Mouse (Mus musculus) myocyte (in vitro differentiated cells): ENCODE results near the gene Tppp. TPM values are rescaled to one million over a fixed set of nuclear protein-coding genes. Genes with fewer than 3 reads are reported as not detected.
"Not testable (repeated sequence)": the region's sequence is repeated elsewhere in the genome, so short reads cannot be mapped to it uniquely, and the experiment has no call there.

Source experiments
- H3K27me3 ChIP-seq: one replicate; pipeline ENCODE4 v1.6.1; 2011; ENCODE audit not compliant: control insufficient read depth, insufficient read depth, insufficient read length
- H3K36me3 ChIP-seq: one replicate; pipeline ENCODE4 v1.6.1; 2011; ENCODE audit not compliant: control insufficient read depth, insufficient read depth
- H3K4me2 ChIP-seq: one replicate; pipeline ENCODE4 v1.6.1; 2011; ENCODE audit warnings: low read depth, control low read depth
- H3K4me3 ChIP-seq: one replicate; pipeline ENCODE4 v1.5.1; 2011; ENCODE audit warnings: mild to moderate bottlenecking, control low read depth, moderate library complexity
- H3K79me2 ChIP-seq: one replicate; pipeline ENCODE4 v1.6.1; 2011; ENCODE audit not compliant: control insufficient read depth, insufficient read depth
- H3ac ChIP-seq: one replicate; pipeline ENCODE4 v1.6.1; 2011; ENCODE audit not compliant: control insufficient read depth, insufficient read length
- CEBPB ChIP-seq: IDR thresholded peaks from 2 replicates; pipeline ENCODE4 v1.6.1; 2011; ENCODE audit warnings: mild to moderate bottlenecking, moderate library complexity; ENCODE audit not compliant: poor library complexity, insufficient read depth, severe bottlenecking
- E2F4 ChIP-seq: IDR thresholded peaks from one replicate; pipeline ENCODE4 v1.6.1; 2011; ENCODE audit warnings: mild to moderate bottlenecking, control low read depth, moderate library complexity; ENCODE audit not compliant: insufficient read depth
- MAX ChIP-seq: IDR thresholded peaks from one replicate; pipeline ENCODE4 v1.6.1; 2011; ENCODE audit warnings: low read depth, mild to moderate bottlenecking, control low read depth
- MYOD1 ChIP-seq, 3 experiments: IDR thresholded peaks; one replicate each; pipeline ENCODE4 v1.6.1; 2011; ENCODE audit warnings: control low read depth in 2 of 3, low read depth in 2 of 3, mild to moderate bottlenecking in 2 of 3, moderate library complexity in 1 of 3; ENCODE audit not compliant: insufficient read length in 2 of 3, control insufficient read depth in 1 of 3
- MYOG ChIP-seq, 3 experiments: IDR thresholded peaks; one replicate each; pipeline ENCODE4 v1.6.1; 2011; ENCODE audit warnings: control low read depth in 2 of 3, low read depth in 2 of 3, mild to moderate bottlenecking in 2 of 3; ENCODE audit not compliant: insufficient read length in 2 of 3, control insufficient read depth in 1 of 3, insufficient read depth in 1 of 3
- POLR2A ChIP-seq: IDR thresholded peaks from one replicate; pipeline ENCODE4 v1.6.1; 2011; ENCODE audit warnings: low read depth, mild to moderate bottlenecking, control low read depth, moderate library complexity; ENCODE audit not compliant: insufficient read length
- POLR2AphosphoS2 ChIP-seq: IDR thresholded peaks from one replicate; pipeline ENCODE4 v1.6.1; 2011; ENCODE audit warnings: low read depth, control low read depth; ENCODE audit not compliant: insufficient read length
- REST ChIP-seq: IDR thresholded peaks from one replicate; pipeline ENCODE4 v1.6.1; 2011; ENCODE audit warnings: mild to moderate bottlenecking, control low read depth, moderate library complexity; ENCODE audit not compliant: insufficient read depth, insufficient read length
- SRF ChIP-seq: IDR thresholded peaks from one replicate; pipeline ENCODE4 v1.6.1; 2011; ENCODE audit warnings: low read depth; ENCODE audit not compliant: control insufficient read depth, insufficient read length
- TCF12 ChIP-seq: IDR thresholded peaks from one replicate; pipeline ENCODE4 v1.6.1; 2011; ENCODE audit warnings: mild to moderate bottlenecking, control low read depth; ENCODE audit not compliant: poor library complexity, insufficient read depth, severe bottlenecking
- TCF3 ChIP-seq: IDR thresholded peaks from one replicate; pipeline ENCODE4 v1.6.1; 2011; ENCODE audit warnings: low read depth, control low read depth; ENCODE audit not compliant: insufficient read length
- USF1 ChIP-seq: IDR thresholded peaks from one replicate; pipeline ENCODE4 v1.6.1; 2011; ENCODE audit warnings: low read depth, mild to moderate bottlenecking, control low read depth, moderate library complexity
- polyA plus RNA-seq: library from polyadenylated mRNA; unstranded; fragments of >200 nt; fragmentation: generic; extraction: Trizol; gene quantifications from one replicate; pipeline ENCODE4 v1.2.1, GENCODE M21; 2012; ENCODE audit warnings: missing spikeins

Tppp gene
- polyA plus RNA-seq, 1 experiment: not detected

GRCm38 (mm10) chr13:74061613-74062377 is 52.6 kb downstream of the Tppp start, which contains the start of gene Cep72:
TSS of gene Cep72 (minus strand) at chr13:74062299.
- Histone ChIP-seq H3K27me3 (no peaks in the 10 kb centered on the region), H3ac (no peak within 1 kb of the TSS), H3K79me2 (no peaks in the 10 kb centered on the region), H3K36me3 (no peaks in the 10 kb centered on the region), H3K4me3 (peak within 1 kb of the TSS; percentile 26), H3K4me2 (peak within 1 kb of the TSS; percentile 77)
- TF ChIP-seq POLR2A (peak; percentile 25), REST (no peak), USF1 (no peak), E2F4 (peak; percentile 87), POLR2AphosphoS2 (no peak), MYOG (IDR thresholded peaks at IDR 0.05; ENCODE audit: control insufficient read depth in 1 of 3, insufficient read depth in 1 of 3, insufficient read length in 2 of 3, low read depth in 2 of 3) (no peak), TCF3 (no peak), SRF (peak; percentile 7), MAX (no peak), TCF12 (no peak)

- peak overlapping the region; percentile 77 for H3K4me2 ChIP-seq
- no peaks in the 10 kb centered on the region for H3K27me3 ChIP-seq
- no peak for TF ChIP-seq POLR2AphosphoS2
- TF ChIP-seq MYOD1 (IDR thresholded peaks at IDR 0.05; ENCODE audit: control insufficient read depth in 1 of 3, insufficient read length in 2 of 3, low read depth in 2 of 3): peak in 2 of 3 experiments; percentile 86
- peak; percentile 16 to 91 (median 51) for TF ChIP-seq MYOG (IDR thresholded peaks at IDR 0.05; ENCODE audit: control insufficient read depth in 1 of 3, insufficient read depth in 1 of 3, insufficient read length in 2 of 3, low read depth in 2 of 3)
- TF ChIP-seq POLR2A: no peak
- no peak for TF ChIP-seq TCF12
- H3K79me2 ChIP-seq: no peaks in the 10 kb centered on the region
- no peak overlapping the region for H3ac ChIP-seq
- H3K36me3 ChIP-seq: no peaks in the 10 kb centered on the region
- peak overlapping the region; percentile 26 for H3K4me3 ChIP-seq
Measured at GRCm38 (mm10) chr13:74062378-74063128, 53.3 kb downstream of the Tppp start.

GRCm38 (mm10) chr13:74063340-74064050 is 54.3 kb downstream of the Tppp start:
- TF ChIP-seq TCF12 (no peak), REST (no peak), SRF (no peak), E2F4 (no peak), MYOG (IDR thresholded peaks at IDR 0.05; ENCODE audit: control insufficient read depth in 1 of 3, insufficient read depth in 1 of 3, insufficient read length in 2 of 3, low read depth in 2 of 3) (no peak), CEBPB (no peak), POLR2AphosphoS2 (no peak), TCF3 (no peak), POLR2A (no peak), MYOD1 (IDR thresholded peaks at IDR 0.05; ENCODE audit: control insufficient read depth in 1 of 3, insufficient read length in 2 of 3, low read depth in 2 of 3) (no peak)

GRCm38 (mm10) chr13:74066576-74066975 is 57.4 kb downstream of the Tppp start:
- no peak for TF ChIP-seq SRF
- no peak overlapping the region for H3K4me2 ChIP-seq
- H3K4me3 ChIP-seq: no peak overlapping the region
- no peaks in the 10 kb centered on the region for H3K79me2 ChIP-seq
- no peaks in the 10 kb centered on the region for H3K27me3 ChIP-seq
- H3ac ChIP-seq: no peak overlapping the region
- H3K36me3 ChIP-seq: no peaks in the 10 kb centered on the region

More at GRCm38 (mm10) chr13:74063340-74064050, 54.3 kb downstream of the Tppp start:
- Histone ChIP-seq H3ac (no peak overlapping the region), H3K36me3 (no peaks in the 10 kb centered on the region), H3K4me3 (no peak overlapping the region), H3K79me2 (no peaks in the 10 kb centered on the region), H3K27me3 (no peaks in the 10 kb centered on the region), H3K4me2 (no peak overlapping the region)

- not testable (repeated sequence) for H3K4me3 ChIP-seq, H3K27me3 ChIP-seq, H3K79me2 ChIP-seq, H3ac ChIP-seq, H3K4me2 ChIP-seq, H3K36me3 ChIP-seq
Measured at GRCm38 (mm10) chr13:74071244-74071643, 62.0 kb downstream of the Tppp start.
